Mouse (Mus musculus) forebrain, embryonic 14.5 days (tissue): Measurements from ENCODE around the gene Dusp3. TPM values are rescaled to one million over a fixed set of nuclear protein-coding genes. Genes with fewer than 3 reads are reported as not detected.

Experiments
- ATAC-seq: fragments of 200-750 bp; cut with Nextera tagmentation; 2 replicates; pipeline ENCODE4 v1.8.0; 2017; ENCODE audit warnings: mild to moderate bottlenecking, moderate library complexity
- DNase-seq: peaks from one replicate; pipeline ENCODE4 v3.0.0-alpha.2; 2015; ENCODE audit warnings: low spot score
- H3K27ac ChIP-seq: fragments of 300-500 bp; sonication (generic); 2 replicates; pipeline ENCODE4 v1.5.1; 2014; ENCODE audit warnings: low read depth, mild to moderate bottlenecking, control low read depth, low read length, moderate library complexity
- H3K27me3 ChIP-seq: fragments of 300-500 bp; sonication (generic); replicated peaks from 2 replicates; pipeline ENCODE4 v1.6.1; 2014; ENCODE audit warnings: low read length, control low read depth, mixed read lengths; ENCODE audit not compliant: control insufficient read depth, insufficient read depth
- H3K36me3 ChIP-seq: fragments of 300-500 bp; sonication (generic); 2 replicates; pipeline ENCODE4 v1.6.1; 2014; ENCODE audit warnings: low read length, control low read depth; ENCODE audit not compliant: control insufficient read depth, insufficient read depth
- H3K4me1 ChIP-seq: fragments of 300-500 bp; sonication (generic); 2 replicates; pipeline ENCODE4 v1.6.1; 2014; ENCODE audit warnings: antibody characterized with exemption, low read length, control low read depth; ENCODE audit not compliant: control insufficient read depth, insufficient read depth
- H3K4me2 ChIP-seq: fragments of 300-500 bp; sonication (generic); 2 replicates; pipeline ENCODE4 v1.6.1; 2014; ENCODE audit warnings: mild to moderate bottlenecking, control low read depth, low read length
- H3K4me3 ChIP-seq: fragments of 300-500 bp; sonication (generic); 2 replicates; pipeline ENCODE4 v1.5.1; 2014; ENCODE audit warnings: low read depth, low read length, control low read depth
- H3K9ac ChIP-seq: fragments of 300-500 bp; sonication (generic); 2 replicates; pipeline ENCODE4 v1.6.1; 2014; ENCODE audit warnings: mild to moderate bottlenecking, low read length, control low read depth, moderate library complexity
- H3K9me3 ChIP-seq: fragments of 300-500 bp; sonication (generic); replicated peaks from 2 replicates; pipeline ENCODE4 v1.6.1; 2016; ENCODE audit warnings: low read length, control low read depth, mixed read lengths; ENCODE audit not compliant: control insufficient read depth
- WGBS: fragments of 180-500 bp; shearing (Covaris S2); extraction: QIAGEN DNeasy Blood & Tissue Kit; methylation state at CpG from one replicate; pipeline ENCODE4 v1.1.7; 2014; 5-methylcytosine and 5-hydroxymethylcytosine counted together
- polyA plus RNA-seq: library from polyadenylated mRNA; unstranded; fragments of >200 nt; fragmentation: Nextera tagmentation; extraction: Ambion mirVana; gene quantifications from 2 replicates; pipeline ENCODE4 v1.2.1, GENCODE M21; 2014

The Dusp3 gene
- polyA plus RNA-seq, 1 experiment from 2014 or later: 10.4 TPM

GRCm38 (mm10) chr11:102006271-102006670, 19.5 kb upstream of the Dusp3 start:
- H3K27ac ChIP-seq: no peak overlapping the region
- H3K27me3 ChIP-seq: no peaks in the 10 kb centered on the region
- 59% methylated on average over 9 of the region's 9 CpGs for WGBS
- DNase-seq (no peak), ATAC-seq (no peak)
- H3K4me2 ChIP-seq: no peak overlapping the region
- no peaks in the 10 kb centered on the region for H3K9me3 ChIP-seq
- H3K4me3 ChIP-seq: no peak overlapping the region
- peaks cover 61% of the 10 kb centered on the region for H3K36me3 ChIP-seq
- H3K4me1 ChIP-seq: peaks cover 14% of the 10 kb centered on the region
- H3K9ac ChIP-seq: no peak overlapping the region

- Histone ChIP-seq H3K27ac (no peak overlapping the region), H3K36me3 (peaks cover 54% of the 10 kb centered on the region), H3K4me1 (peaks cover under 1% of the 10 kb centered on the region; the same call in 1 of the 2 replicates), H3K4me3 (no peak overlapping the region), H3K4me2 (no peak overlapping the region), H3K9me3 (no peaks in the 10 kb centered on the region), H3K9ac (no peak overlapping the region), H3K27me3 (no peaks in the 10 kb centered on the region)
- ATAC-seq (no peak), DNase-seq (no peak)
- WGBS: 94% methylated on average over 8 of the region's 8 CpGs
Observed at GRCm38 (mm10) chr11:102004251-102004650, 17.4 kb upstream of the Dusp3 start.

- no peak for DNase-seq
- Histone ChIP-seq H3K4me2 (no peak overlapping the region), H3K27ac (no peak overlapping the region), H3K4me3 (no peak overlapping the region), H3K4me1 (no peaks in the 10 kb centered on the region), H3K9me3 (no peaks in the 10 kb centered on the region), H3K36me3 (peaks cover 22% of the 10 kb centered on the region), H3K9ac (no peak overlapping the region), H3K27me3 (no peaks in the 10 kb centered on the region)
- 69% methylated on average over 4 of the region's 4 CpGs for WGBS
- no peak for ATAC-seq
Observed at GRCm38 (mm10) chr11:101999466-101999865, 12.7 kb upstream of the Dusp3 start.

- Histone ChIP-seq H3K27ac (no peak overlapping the region), H3K4me1 (no peaks in the 10 kb centered on the region), H3K4me2 (no peak overlapping the region), H3K9ac (no peak overlapping the region), H3K27me3 (no peaks in the 10 kb centered on the region), H3K4me3 (no peak overlapping the region), H3K9me3 (no peaks in the 10 kb centered on the region), H3K36me3 (peaks cover 21% of the 10 kb centered on the region)
- DNase-seq: no peak
- ATAC-seq: no peak
- WGBS: 57% methylated on average over 5 of the region's 5 CpGs
Observed at GRCm38 (mm10) chr11:101998258-101998657, 11.4 kb upstream of the Dusp3 start.

DNA sequence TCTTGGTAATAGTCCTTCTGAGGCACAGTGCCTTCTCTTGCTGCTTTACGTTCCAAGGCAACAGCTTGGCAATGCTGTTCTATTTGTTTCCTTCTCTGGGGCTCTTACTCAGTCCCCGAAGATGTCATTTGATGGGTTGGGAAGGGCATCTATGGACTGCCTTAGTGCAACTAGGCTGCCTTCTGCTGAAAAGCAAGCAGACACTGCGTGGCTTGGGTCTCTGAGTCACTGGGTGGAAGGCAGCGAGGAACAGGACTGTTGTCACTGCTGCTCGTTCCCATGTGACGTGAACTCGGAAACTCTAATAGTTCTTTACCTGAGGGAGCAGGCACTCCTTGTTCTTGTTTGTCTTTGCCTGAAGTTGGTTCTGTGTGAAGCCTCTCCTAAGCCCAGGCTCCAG, 9.1 kb upstream of the Dusp3 start:
- Histone ChIP-seq H3K4me3 (no peak overlapping the region), H3K27me3 (no peaks in the 10 kb centered on the region), H3K9me3 (no peaks in the 10 kb centered on the region), H3K9ac (no peak overlapping the region), H3K4me1 (no peaks in the 10 kb centered on the region), H3K27ac (no peak overlapping the region), H3K36me3 (peaks cover 14% of the 10 kb centered on the region), H3K4me2 (no peak overlapping the region)
- ATAC-seq (no peak), DNase-seq (no peak)
- WGBS: 94% methylated on average over 7 of the region's 7 CpGs

DNA sequence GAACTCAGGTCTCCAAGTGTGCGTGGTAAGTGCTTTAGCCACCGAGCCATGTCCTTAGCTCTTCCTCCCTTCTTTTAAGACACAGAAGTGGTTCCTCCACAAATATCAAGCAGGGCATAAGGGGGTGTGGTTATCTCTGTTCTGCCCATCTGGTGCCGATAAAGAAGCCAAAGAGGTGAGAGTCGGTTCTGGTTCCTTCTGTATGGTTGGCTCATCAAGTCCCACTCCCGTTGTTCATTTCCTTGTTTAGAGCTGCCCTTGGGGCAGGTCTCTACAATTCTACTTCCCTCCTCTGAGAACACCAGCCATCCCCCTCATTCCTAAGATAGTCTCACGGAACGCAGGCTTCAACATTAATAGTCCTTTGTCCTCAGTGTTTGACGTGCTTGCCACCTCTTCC, 7.3 kb upstream of the Dusp3 start:
- no peak overlapping the region for H3K9ac ChIP-seq
- WGBS: 83% methylated on average over 8 of the region's 8 CpGs
- ATAC-seq (no peak), DNase-seq (no peak)
- H3K4me1 ChIP-seq: no peaks in the 10 kb centered on the region
- peaks cover 6% of the 10 kb centered on the region; the same call in 1 of the 2 replicates for H3K36me3 ChIP-seq
- H3K9me3 ChIP-seq: no peaks in the 10 kb centered on the region
- no peak overlapping the region for H3K4me2 ChIP-seq
- H3K27me3 ChIP-seq: no peaks in the 10 kb centered on the region
- H3K27ac ChIP-seq: no peak overlapping the region
- H3K4me3 ChIP-seq: no peak overlapping the region

DNA sequence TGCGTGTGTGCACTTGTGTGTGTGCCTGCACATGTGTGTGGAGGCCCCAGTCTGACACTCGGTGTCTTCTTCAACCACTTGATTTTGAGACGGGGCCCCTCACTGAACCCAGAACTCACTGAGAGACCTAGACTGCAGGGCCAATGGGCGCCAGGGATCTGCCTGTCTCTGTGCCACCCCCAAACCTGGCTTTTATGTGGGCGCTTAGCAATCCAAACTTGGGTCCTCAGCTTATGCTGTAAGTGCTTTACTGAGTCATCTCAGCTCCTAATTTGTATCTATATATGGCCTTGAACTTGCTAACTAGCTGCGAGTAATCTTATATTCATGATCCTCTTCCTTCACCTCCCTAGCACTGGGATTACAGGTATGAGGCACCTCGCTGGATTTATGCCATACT, 5.6 kb upstream of the Dusp3 start:
- ATAC-seq: no peak
- Histone ChIP-seq H3K9ac (no peak overlapping the region), H3K4me2 (no peak overlapping the region), H3K4me1 (0 out of 2 replicates have a peak, but pooled peaks cover under 1% of the 10 kb centered on the region), H3K4me3 (no peak overlapping the region), H3K36me3 (peaks cover 3% of the 10 kb centered on the region; the same call in 1 of the 2 replicates), H3K27me3 (no peaks in the 10 kb centered on the region), H3K9me3 (no peaks in the 10 kb centered on the region), H3K27ac (no peak overlapping the region)
- WGBS: 90% methylated on average over 7 of the region's 7 CpGs
- DNase-seq: no peak

GRCm38 (mm10) chr11:101991813-101992212, 5.0 kb upstream of the Dusp3 start:
- Histone ChIP-seq H3K4me1 (0 out of 2 replicates have a peak, but pooled peaks cover 2% of the 10 kb centered on the region), H3K27me3 (no peaks in the 10 kb centered on the region), H3K36me3 (no peaks in the 10 kb centered on the region; the same call in 1 of the 2 replicates), H3K4me2 (no peak overlapping the region), H3K9me3 (no peaks in the 10 kb centered on the region), H3K4me3 (no peak overlapping the region), H3K27ac (no peak overlapping the region), H3K9ac (no peak overlapping the region)
- DNase-seq: no peak
- ATAC-seq: no peak
- 89% methylated on average over 3 of the region's 3 CpGs for WGBS

- H3K4me1 ChIP-seq: 0 out of 2 replicates have a peak, but pooled peaks cover 2% of the 10 kb centered on the region
- no peak overlapping the region for H3K9ac ChIP-seq
- no peaks in the 10 kb centered on the region for H3K36me3 ChIP-seq
- no peaks in the 10 kb centered on the region for H3K27me3 ChIP-seq
- H3K4me2 ChIP-seq: no peak overlapping the region
- no peak overlapping the region for H3K4me3 ChIP-seq
- WGBS: 88% methylated on average over 3 of the region's 3 CpGs
- ATAC-seq (no peak), DNase-seq (no peak)
- H3K9me3 ChIP-seq: no peaks in the 10 kb centered on the region
- H3K27ac ChIP-seq: no peak overlapping the region
Observed at GRCm38 (mm10) chr11:101990244-101990643, 3.4 kb upstream of the Dusp3 start.
